Mouse (Mus musculus) natural killer cell, adult 2 months (primary cell): ENCODE results near the gene Wdr25.
A peak's percentile ranks its signal among the peaks of the same experiment; 100 is the strongest.
"Not testable (repeated sequence)": the region's sequence is repeated elsewhere in the genome, so short reads cannot be mapped to it uniquely, and the experiment has no call there.

Experiments
- DNase-seq, 2 experiments: peaks; one replicate each; pipeline ENCODE4 v3.0.0; 2022; ENCODE audit warnings: low spot score in 2 of 2

Wdr25 gene

DNA sequence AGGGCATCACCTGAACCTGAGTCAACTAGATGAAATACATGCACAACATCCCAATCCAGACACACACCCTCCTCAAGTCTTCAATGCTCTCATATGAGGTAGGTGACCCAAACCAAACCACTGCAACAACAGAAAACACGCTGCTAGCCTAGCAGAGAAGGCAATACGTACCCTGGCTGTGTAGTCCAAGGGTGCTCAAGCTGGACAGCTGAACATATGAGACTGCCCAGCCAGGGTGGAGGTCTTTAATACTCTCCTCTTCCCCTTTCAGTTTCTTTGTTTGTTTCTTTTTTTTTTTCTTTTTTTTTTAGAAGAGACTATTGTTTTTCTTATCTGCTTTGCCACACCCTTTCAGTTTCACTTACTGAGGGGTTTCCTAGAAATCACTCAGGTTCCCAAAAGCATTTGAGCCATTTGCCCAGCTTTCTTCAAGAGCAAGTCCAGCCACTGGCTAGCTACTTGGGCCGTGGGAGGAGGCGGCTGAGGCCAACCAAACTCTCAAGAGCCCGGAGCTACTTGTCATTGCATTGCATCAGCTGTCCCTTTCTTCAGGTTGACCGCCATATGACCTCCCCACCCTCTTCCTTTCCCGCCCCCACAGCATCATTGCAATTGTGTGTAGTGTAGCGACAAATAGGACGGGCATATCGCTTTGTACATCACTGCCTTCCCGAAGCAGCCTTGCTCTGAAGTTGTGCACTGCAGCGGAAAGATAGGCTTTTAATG, at the start of gene Wdr25:
TSS of gene Wdr25 (plus strand) at position 643 of the 726 bp plus-strand sequence.
- peak; percentile 27 to 34 for DNase-seq

DNA sequence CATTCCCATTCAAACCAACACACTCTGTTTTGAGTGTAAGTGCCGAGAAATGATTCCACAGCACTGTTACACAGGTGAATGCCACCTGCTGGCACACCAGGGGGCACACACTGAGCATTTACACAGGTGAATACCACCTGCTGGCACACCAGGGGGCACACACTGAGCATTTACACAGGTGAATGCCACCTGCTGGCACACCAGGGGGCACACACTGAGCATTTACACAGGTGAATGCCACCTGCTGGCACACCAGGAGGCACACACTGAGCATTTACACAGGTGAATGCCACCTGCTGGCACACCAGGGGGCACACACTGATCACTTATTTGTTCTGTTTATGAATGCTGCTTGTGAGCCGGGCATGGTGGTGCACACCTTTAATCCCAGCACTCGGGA, 45.4 kb upstream of the Wdr25 start:
- not testable (repeated sequence) for DNase-seq

DNA sequence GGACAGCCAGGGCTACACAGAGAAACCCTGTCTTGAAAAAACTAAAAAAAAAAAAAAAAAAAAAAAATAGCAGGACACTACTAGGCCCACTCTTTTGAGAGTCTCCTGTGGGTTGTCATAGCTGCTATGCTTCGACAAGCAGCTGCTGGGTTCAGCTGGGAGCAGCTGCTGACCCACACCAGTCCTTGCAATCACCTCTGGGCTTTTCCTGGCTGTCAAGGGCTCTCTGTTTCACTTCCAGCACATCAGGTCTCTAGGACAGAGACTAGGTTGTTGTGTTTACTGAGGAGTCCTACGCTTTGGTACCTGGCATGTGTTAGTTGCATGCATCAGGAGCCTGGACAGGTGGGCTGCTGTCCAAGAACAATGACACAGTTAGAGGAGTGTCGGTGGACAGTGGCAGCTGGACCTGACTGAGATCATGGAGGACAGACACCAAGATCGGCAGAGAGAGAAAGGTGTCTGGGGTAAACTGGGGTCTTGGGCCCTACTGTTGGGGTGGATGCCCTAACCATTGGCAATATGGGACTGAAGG, 43.9 kb upstream of the Wdr25 start:
- DNase-seq = no peak

DNA sequence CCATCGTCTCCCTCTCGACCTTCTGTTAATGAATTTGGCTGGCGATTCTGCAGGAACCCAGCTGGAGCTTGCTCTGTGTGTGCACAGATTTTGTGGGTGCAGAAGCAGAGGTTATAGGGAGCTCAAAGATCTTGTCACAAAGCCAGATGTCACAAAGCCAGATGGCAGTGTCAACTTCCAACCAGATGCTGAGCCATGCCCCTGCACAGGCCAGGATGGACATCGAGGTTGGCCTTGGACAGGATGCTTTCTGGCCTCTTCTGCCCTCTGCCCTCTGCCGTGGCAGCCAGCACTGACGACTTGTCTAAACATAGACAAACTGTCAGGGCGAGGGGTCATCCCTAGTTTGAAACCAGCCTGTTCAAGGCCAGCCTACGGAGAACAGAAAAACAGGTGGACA, 43.3 kb upstream of the Wdr25 start:
- no peak for DNase-seq

DNA sequence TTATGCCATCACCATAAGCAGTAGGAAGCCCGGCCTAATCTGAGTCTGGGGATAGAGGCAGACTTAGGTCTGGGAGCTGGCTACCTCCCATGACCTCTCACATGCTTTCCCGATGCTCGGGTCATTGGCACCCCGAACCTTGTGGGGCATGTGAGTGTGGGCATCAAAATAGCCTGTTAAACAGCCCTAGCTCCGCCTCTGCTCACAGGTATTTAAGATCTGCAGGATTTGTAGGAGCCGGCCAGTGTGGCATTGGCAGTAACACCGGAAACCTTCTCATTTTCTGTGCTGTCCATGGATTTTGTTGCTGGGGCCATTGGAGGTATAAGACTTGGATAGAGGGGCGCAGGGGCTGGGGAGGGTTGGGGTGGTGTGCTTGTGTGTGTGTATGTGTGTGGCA, 42.5 kb upstream of the Wdr25 start:
- no peak for DNase-seq

DNA sequence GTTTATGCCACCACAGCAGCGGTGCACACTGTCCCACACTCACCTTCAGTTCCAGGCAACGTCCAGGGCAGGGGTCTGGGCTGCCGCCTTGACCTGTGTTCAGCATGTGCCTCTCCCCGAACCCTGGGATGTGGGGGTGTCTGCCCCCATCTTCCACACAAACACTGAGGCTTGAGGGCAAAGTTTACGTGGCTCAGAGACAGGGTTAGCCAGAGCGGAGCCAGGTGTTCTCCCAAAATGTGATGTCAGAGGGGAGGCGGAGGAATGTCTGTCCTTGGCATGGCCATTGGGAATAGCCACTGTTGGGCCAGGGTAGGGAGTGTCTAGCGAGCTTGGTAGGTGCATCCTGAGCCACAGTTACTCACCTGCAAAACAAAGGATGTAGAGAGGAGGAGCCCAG, 40.6 kb upstream of the Wdr25 start:
- no peak for DNase-seq

DNA sequence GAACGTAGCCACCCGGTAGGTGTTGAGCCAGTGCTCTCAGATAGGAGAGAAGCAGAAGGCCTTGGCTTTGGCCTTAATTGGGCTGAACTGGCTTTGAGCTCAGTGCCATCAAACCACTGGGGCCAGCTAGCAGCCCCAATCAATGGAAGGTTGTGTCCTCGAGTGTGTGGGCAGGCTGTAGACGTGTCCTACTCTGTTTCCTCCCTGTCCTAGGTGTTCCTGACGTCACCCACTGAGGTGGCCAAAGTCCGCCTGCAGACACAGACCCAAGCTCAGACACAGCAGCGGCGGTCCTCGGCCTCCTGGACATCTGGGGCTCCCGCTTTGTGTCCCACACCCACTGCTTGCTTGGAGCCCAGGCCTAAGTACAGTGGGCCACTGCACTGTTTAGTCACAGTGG, 38.4 kb upstream of the Wdr25 start:
- DNase-seq = no peak

DNA sequence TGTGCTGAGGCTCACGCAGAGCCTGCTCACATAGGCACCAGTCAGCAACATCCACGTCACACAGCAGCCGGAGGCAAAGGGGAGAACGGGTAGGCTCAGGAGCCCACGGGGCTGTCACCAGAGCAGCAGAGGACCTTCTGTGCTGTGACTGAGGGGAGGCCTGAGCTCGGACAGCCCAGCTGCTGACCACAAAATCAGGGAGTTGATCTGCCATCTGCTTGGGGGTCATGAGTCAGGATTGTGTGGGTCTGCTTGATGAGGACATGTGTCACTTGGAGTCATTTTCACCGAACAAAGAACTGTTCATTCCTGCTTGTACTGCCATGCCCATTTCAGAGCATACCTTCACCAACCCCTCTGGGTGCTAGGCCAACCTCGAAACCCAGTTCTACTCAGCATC, 37.2 kb upstream of the Wdr25 start:
- no peak for DNase-seq

DNA sequence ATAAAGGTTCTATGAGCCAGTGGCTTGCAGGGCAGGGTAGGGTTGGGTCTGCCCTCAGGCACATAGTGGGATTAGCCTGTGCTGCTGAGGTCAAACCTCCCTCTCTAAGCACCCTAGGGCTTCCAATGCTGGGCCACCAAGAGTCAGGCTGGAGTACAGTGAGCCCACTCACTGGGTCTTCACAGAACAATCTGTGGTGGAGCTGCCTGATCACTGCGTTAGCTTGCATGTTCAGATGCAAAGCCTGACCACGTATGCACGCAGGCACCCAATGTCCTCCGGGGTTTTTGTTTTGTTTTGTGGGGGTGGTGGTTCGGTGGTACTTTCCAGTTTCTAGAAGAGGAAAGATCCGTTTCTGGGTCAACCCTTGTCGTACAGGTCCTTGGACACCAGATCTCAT, 36.3 kb upstream of the Wdr25 start:
- no peak for DNase-seq

DNA sequence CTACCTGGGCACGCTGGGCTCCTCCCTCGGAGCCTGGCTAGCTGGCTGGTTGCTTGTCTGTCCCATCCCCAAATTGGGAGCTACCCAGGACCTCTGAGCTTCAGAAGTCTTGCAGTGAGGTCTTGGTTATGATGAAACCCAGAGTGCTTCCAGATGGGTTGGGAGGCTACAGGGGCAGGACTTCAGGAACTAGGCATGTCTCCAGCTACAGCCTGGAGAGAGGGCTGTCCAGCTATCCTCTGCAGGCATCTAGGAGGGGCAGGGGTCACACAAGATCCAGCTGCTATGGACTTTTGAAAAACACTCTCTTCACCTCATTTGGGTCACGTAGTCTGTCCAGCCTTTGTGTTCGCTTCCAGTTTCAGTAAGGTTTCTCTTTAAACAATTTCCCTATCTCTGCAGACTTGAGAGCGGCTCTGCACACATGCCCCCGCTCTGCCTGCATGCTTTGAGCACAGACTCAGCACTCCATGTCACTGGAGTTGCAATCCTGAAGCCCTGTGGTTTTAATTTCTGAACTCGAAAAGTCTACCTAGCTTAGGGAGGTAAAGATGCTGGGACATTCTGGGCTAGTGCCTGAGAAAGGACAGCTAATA, 35.7 kb upstream of the Wdr25 start:
- no peak for DNase-seq

DNA sequence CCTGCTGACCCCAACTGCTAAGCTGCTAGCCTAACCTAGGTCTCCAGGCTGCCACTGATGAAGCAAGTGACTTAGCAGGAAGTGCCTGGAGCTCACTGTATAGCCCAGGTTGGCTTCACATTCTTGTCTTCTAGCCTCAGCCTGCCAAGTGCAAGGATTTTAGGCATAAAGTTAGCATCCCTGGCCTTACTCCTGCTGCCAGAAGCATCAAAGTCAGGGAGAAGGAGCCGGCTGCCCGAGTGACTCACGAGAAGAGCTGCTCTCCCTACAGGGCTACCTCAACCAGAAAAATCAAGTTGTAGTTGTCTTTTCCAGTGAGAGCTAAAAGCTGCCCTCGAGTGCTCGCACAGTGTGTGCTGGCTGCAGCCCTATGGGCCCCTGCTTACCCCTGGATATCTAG, 34.9 kb upstream of the Wdr25 start:
- DNase-seq = no peak

DNA sequence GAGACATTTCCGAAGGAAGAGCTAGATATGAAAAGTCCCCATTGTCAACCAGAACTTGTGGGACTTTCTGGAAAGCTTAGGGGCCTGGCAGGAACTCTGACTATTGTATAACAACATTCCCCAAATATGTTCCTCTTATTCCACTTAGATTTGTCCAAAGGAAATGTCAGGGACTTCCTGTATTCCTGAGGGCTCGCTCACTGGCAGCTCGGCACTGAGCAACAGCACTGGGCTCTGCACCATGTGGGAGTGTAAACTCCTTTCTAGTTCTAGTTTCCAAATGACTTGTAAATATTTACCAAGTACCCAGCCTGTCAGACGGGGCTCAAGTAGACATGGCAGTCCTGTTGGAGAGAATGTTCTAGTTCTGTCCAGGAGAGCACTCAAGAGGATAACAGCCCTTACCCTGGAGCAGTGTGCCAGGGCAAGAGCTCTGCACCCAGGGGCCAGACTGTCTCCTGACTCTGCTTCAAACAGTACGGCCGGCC, 28.4 kb upstream of the Wdr25 start:
- DNase-seq = no peak

DNA sequence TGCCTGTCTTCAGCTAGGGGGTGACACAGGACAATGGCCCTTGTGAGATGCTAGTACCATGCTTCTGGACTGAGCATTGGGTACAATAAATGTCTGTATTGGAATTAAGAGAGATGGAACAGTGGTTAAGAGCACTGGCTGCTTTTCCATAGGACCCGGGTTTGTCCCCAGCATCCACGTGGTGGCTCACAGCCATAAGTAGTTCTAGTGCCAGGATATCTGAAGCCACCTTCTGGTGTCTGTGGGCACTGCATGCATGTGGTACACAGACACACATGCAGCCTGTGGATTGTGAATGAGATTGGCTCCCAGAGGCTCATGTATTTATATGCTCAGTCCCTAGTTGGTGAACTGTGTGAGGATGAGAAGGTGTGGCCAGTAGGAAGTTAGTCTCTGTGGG, 23.9 kb upstream of the Wdr25 start:
- DNase-seq = no peak

DNA sequence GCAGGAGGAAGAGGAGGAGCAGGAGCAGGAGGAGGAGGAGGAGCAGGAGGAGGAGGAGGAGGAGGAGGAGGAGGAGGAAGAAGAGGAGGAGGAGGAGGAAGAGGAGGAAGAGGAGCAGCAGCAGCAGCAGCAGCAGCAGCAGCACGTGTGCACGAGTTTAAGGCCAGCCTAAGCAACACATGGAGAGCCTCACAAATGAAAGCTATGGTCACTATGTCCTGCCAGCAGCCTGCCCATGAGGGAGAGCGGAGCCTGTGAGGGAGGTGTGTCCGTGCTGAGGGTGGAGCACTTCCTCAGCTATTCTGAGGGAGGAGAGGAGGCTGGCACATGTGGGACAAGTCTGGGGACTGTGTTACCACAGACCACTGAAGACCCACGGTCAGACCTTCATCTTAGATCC, 20.3 kb upstream of the Wdr25 start:
- no peak for DNase-seq

DNA sequence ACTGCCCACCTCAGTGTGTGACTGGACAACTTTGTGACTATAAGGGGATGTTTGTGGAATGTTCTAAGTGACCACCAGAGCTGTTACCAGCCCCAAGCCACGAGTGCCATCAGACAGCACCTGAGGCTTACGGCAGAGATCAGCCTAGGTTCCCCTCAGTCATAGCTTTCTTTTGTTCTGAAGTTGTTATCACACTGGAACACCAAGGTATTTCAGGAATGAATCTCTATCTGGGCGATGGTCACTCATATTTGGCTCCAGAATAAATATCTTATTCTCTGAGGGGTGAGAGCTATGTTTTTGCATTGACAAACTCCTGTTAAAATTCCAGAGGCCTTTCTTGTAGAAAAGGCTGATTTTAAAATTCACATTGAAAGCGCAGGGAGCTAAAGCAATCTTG, 14.3 kb upstream of the Wdr25 start:
- no peak for DNase-seq

DNA sequence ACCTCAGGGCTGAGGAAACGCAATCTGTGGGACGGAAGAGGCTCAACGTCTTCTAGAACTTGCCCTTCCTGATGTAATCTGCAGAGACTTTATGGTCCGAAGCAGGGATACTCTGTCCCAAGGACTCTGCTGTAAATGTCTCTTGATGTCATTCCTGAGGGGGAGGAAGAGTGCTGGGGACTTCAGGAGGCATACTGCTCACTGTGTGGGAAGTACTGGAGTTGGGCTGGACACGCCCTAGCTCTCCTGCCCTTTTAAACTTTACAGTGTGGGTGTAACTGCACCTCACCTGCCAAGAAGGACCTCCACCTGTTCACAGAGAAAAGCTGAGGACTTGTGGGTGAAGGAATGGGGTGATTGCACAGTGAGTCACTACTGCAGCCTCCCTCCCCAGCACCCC, 12.8 kb upstream of the Wdr25 start:
- DNase-seq = no peak

DNA sequence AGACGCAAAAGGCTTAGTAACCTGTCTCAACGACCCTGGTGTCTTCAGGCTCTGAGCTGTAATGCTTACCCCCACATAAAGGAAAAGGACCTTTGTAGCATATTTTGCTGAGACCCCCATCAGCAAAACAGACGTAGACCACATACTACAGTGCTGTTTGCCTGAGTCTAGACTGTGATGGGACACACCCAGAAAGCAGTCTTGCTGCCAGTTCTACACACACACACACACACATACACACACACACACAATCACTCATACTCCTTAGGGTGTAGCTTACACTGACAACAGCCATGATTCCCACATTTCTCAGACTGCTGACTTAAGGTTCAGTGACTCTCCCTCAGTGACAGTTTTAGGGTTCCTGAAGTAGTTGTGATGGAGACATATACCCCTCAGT, 12.2 kb upstream of the Wdr25 start:
- no peak for DNase-seq

DNA sequence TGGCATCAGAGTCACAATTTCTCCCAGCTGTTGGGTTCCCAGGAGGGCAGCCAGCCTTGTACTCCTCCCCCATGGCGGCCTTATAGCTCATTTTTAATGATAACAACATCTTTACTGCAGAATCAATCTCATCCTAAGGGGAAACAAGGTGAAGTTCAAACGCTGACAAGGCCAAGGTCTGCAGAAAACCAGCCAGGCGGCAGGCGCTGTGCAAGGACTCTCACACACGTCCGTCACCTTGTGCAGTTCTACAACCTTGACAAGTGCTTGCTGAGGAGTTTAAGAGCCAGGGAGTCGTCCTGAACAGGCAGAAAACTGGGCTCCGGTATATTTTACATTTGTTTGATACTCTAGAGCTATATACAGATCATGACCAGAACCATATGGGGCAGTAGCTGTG, 10.7 kb upstream of the Wdr25 start:
- DNase-seq = no peak

DNA sequence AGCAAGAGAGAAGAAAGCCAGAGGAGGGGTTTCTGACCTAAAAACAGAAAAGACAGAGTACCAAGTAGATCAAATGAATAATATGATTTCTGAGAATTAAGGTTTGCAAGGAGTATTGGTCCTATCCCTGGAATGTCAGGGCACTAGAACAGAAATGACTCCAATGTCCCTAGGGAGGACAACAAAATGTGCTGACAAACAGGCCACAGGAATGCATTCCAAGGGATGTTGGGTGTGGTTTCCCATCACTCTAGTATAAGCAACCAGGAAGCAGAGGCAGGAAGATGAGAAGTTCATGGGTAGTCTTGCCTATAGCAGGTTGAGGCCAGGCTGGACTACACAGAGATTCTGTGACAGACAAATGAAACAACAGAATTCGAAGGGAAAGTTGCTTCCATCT, 7.5 kb upstream of the Wdr25 start:
- no peak for DNase-seq

DNA sequence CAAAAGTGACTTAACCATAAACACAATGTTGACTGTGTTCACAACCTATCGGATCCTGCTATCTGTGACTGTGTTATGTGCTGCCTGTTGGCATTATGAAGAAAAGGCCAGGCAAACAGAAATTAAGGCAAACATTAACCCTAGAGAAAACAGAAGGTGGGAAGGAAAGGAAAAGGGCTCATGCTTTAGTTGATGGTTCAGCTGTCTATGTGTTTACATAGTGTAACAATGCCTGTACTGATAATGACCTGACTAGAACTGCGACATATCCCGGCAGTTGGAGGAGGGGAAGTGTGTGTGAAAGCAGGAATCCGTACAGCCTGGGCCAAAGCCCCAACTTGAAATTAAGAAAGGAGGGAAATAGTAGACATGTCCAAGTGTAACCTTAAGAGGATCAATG, 6.4 kb upstream of the Wdr25 start:
- DNase-seq = no peak

DNA sequence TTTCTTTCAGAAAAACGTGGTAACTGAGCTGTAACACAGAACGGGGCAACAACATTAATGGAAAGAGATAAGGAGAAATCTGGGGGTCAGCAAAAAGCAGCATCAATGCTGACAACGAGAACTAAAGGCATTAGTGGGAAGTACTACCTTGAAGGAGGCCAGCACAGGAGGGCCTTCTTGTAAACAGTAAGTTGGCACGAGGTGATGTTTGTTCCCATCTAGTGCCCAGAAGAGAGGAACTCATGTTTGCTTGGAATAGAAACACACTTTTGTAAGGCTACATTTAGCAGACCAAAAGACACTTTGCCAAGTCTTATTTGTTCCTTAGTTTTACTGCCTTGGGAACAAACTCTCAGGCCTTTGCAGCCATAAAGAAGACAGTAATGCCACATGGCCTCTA, 4.8 kb upstream of the Wdr25 start:
- no peak for DNase-seq

DNA sequence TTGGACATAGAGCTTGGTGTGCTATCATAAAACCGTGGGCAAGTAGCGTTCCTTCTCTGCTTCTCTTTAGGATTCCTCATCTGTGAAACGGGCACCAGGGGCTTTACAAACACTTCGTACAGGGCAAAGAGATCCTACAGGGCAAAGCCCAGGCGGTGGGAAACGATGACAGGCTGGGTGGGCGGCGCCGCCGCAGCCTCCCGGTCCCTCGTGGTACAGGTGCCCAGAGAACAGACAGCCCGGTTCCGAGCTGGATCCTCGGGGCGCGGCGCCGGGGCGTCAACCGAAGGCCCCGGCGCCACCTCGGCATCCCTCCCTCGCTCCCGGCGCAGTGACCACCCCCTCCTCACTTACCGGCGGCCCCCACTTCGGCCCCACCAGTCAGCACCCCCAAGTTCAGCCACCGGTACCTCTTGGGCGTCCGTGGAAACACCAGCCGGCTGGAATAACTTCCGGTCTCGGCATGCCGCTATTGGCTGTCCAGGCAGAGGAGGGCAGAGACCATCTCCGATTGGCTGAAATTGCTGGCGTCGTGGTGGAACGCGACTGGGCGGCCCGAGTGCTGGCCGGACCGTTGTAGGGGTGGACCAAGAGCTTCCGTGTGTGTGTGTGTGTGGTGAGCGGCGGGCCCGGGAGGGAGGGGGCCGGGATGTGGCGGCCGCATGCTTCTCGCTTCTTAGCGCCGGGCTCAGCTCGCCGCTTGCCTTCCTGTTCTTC, 442 bp downstream of the Wdr25 start, which contains the start of gene Wars:
TSS of gene Wars (minus strand) at position 460 of the 717 bp plus-strand sequence.
- DNase-seq = peak; percentile 94 to 95

DNA sequence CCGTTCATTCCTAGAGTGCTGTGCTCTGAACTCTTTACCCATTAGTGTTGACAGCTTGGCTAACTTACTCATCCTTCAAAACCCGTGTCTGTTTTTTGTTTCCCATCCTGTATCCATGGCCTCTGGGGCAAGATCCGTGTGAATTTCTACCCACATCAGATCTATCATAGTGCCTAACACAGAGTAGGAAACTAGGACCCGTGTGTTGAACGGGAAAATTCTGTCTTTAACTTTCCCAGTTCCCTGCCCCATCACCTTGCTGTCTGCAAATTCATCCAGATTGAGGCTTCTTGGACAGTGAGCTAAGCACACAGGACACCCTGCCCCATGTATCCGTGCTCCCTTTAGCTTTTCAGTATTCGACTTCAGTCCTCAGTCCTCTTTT, 993 bp downstream of the Wdr25 start:
- no peak for DNase-seq
